11 mouse cellular contexts compared by ENCODE assay signal in the genomic region with DNA sequence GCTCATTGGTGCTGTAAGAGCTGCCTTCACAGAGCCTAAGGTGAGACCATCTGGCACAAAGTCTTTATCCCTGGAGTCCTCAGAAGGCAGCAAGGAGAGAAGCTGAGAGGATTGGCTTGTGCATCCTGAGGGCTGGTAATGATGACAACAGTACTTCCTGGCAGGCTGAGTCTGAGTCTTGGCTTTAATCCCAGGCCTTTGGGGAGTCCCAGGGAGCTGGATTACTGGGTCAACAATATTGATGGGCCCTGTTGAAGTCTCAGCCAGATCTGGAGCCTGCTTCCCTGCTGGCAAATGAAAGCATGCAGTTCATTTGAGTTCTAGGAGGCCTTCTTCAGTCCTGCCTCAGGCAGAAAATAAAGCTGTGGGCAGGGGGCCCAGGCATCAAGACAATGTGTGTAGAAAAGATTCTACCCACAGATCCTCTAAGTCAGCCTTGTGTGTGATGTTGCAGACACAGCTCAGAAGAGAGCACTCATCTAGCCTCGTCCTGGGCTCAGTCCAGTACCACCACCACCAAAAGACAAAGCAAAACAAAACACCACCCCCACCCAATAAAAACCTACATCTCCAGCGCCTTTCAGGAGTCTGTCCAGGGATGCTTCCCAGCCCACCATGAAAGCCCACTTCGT.
A peak's percentile ranks its signal among the peaks of the same experiment; 100 is the strongest.
DNase-seq lines count a peak whose midpoint lies in the region; ATAC-seq and TF ChIP-seq lines count a peak whose summit lies in the region.
"Had no signal": no experiment of that assay in that cellular context is flagged by ENCODE, and none has a peak within 500 bp of the region (broad histone marks: within the 10 kb centered on the region; RNA-seq: fewer than 3 reads in every experiment).

No protein-coding gene starts in this region.

- WGBS in hindbrain, embryonic 15.5 days = 76% methylated on average over 3 of the region's 3 CpGs
- WGBS in hindbrain, embryonic 14.5 days = 83% methylated on average over 3 of the region's 3 CpGs
- 46% methylated on average over 3 of the region's 3 CpGs for WGBS in liver, postnatal 0 days (ENCODE audit: insufficient replicate concordance)

- no peak for DNase-seq in hindbrain, embryonic 14.5 days (ENCODE audit: low spot score)
- DNase-seq in Muller cell, postnatal 12 days (ENCODE audit: inconsistent ontology term) = peak; percentile 72
- DNase-seq in cerebellum, postnatal 10 days = peak; percentile 77 to 82
- peak; percentile 11 to 25 for DNase-seq in heart, postnatal 36 days
- DNase-seq in right cerebral cortex, postnatal 10 days (ENCODE audit: low spot score in 2 of 2) = peak; percentile 69 to 78
- DNase-seq in liver, postnatal 0 days = no peak
- DNase-seq in layer of hippocampus, postnatal 25 days (ENCODE audit: extremely low spot score in 1 of 2, low spot score in 1 of 2) = no peak

- no peak for TF ChIP-seq CTCF in liver, postnatal 0 days (IDR thresholded peaks at IDR 0.05; ENCODE audit: low read depth)

- intact Hi-C loops in heart, postnatal 36 days (cut with DNase I) = no loop called here

- H3K4me1 ChIP-seq in hindbrain, embryonic 15.5 days (replicated peaks) = no peaks in the 10 kb centered on the region
- H3K4me1 ChIP-seq in hindbrain, embryonic 14.5 days (replicated peaks; ENCODE audit: control insufficient read depth, insufficient read depth, low read length) = no peaks in the 10 kb centered on the region
- no peaks in the 10 kb centered on the region for H3K4me1 ChIP-seq in liver, postnatal 0 days (ENCODE audit: insufficient read depth)

- no peak overlapping the region for H3K9ac ChIP-seq in hindbrain, embryonic 15.5 days
- no peak overlapping the region for H3K9ac ChIP-seq in hindbrain, embryonic 14.5 days
- H3K9ac ChIP-seq in liver, postnatal 0 days (replicated peaks) = no peak overlapping the region
- H3K9ac ChIP-seq: embryonic facial prominence, embryonic 13.5 days; limb, embryonic 12.5 days had no signal

- peak; percentile 51; the same call in 1 of the 2 replicates for ATAC-seq in hindbrain, embryonic 15.5 days (ENCODE audit: low FRiP score, low read depth)
- ATAC-seq in hindbrain, embryonic 14.5 days (ENCODE audit: low FRiP score) = no peak
- no peak for ATAC-seq in liver, postnatal 0 days

- TF ChIP-seq EP300 in liver, postnatal 0 days (IDR thresholded peaks at IDR 0.05; ENCODE audit: low read depth) = no peak

- H3K4me3 ChIP-seq in hindbrain, embryonic 15.5 days = no peak overlapping the region
- H3K4me3 ChIP-seq in hindbrain, embryonic 14.5 days (replicated peaks; ENCODE audit: low read length) = no peak overlapping the region
- H3K4me3 ChIP-seq in liver, postnatal 0 days (ENCODE audit: low read depth, low read length) = no peak overlapping the region
- H3K4me3 ChIP-seq: embryonic facial prominence, embryonic 13.5 days; limb, embryonic 12.5 days had no signal

- H3K4me2 ChIP-seq in hindbrain, embryonic 15.5 days = no peak overlapping the region
- H3K4me2 ChIP-seq in hindbrain, embryonic 14.5 days (replicated peaks) = no peak overlapping the region
- H3K4me2 ChIP-seq in liver, postnatal 0 days (ENCODE audit: low read depth, low read length) = no peak overlapping the region
- H3K4me2 ChIP-seq: embryonic facial prominence, embryonic 13.5 days; limb, embryonic 12.5 days had no signal

- H3K9me3 ChIP-seq in hindbrain, embryonic 15.5 days = no peaks in the 10 kb centered on the region
- no peaks in the 10 kb centered on the region for H3K9me3 ChIP-seq in hindbrain, embryonic 14.5 days (ENCODE audit: control insufficient read depth, low read length)
- H3K9me3 ChIP-seq in liver, postnatal 0 days (ENCODE audit: low read length) = no peaks in the 10 kb centered on the region
- H3K9me3 ChIP-seq: embryonic facial prominence, embryonic 13.5 days; G1E; limb, embryonic 12.5 days had no signal

- no peaks in the 10 kb centered on the region for H3K27me3 ChIP-seq in hindbrain, embryonic 15.5 days
- no peaks in the 10 kb centered on the region for H3K27me3 ChIP-seq in hindbrain, embryonic 14.5 days (ENCODE audit: control insufficient read depth, insufficient read depth, low read length)
- H3K27me3 ChIP-seq in liver, postnatal 0 days (ENCODE audit: insufficient read depth, low read length) = no peaks in the 10 kb centered on the region
- H3K27me3 ChIP-seq: embryonic facial prominence, embryonic 13.5 days; limb, embryonic 12.5 days had no signal

- no peak overlapping the region for H3K27ac ChIP-seq in hindbrain, embryonic 15.5 days (replicated peaks)
- no peak overlapping the region for H3K27ac ChIP-seq in hindbrain, embryonic 14.5 days
- H3K27ac ChIP-seq in liver, postnatal 0 days (ENCODE audit: low read depth) = no peak overlapping the region
- H3K27ac ChIP-seq: embryonic facial prominence, embryonic 13.5 days; limb, embryonic 12.5 days had no signal

- no peaks in the 10 kb centered on the region for H3K36me3 ChIP-seq in hindbrain, embryonic 15.5 days
- no peaks in the 10 kb centered on the region for H3K36me3 ChIP-seq in hindbrain, embryonic 14.5 days (replicated peaks; ENCODE audit: control insufficient read depth, insufficient read depth)
- H3K36me3 ChIP-seq in liver, postnatal 0 days (replicated peaks; ENCODE audit: insufficient read depth, low read length) = no peaks in the 10 kb centered on the region
- H3K36me3 ChIP-seq: embryonic facial prominence, embryonic 13.5 days; G1E; limb, embryonic 12.5 days had no signal

Comparison
In these comparisons a context has a peak if more than half of its experiments do, and no peak if none do; other contexts are left out.
1. DNase-seq: peak in Muller cell, postnatal 12 days (single experiment), cerebellum, postnatal 10 days (2 of 2), heart, postnatal 36 days (2 of 2) and right cerebral cortex, postnatal 10 days (2 of 2); none in hindbrain, embryonic 14.5 days (single experiment), liver, postnatal 0 days (single experiment) and layer of hippocampus, postnatal 25 days (0 of 2).